Mouse (Mus musculus): ENCODE data around the gene Syne1.

GRCm38 (mm10) chr10:5045671-5046070 lies 505.6 kb downstream of the Syne1 start:
- TF ChIP-seq POLR2A (IDR thresholded peaks at IDR 0.05; ENCODE audit: borderline replicate concordance, low read depth, low read length) (no peak), CTCF (IDR thresholded peaks at IDR 0.05; ENCODE audit: low read depth, low read length) (no peak)

Measured in bone marrow macrophage, adult 2 months (primary cell).